Mouse (Mus musculus): ENCODE results near the gene Fam129b.

Gene Fam129b

GRCm38 (mm10) chr2:32966689-32967631 is 91.0 kb downstream of the Fam129b start:
- DNase-seq = peak; percentile 84

- no peak for DNase-seq
Observed at GRCm38 (mm10) chr2:32968024-32968614, 92.2 kb downstream of the Fam129b start.

GRCm38 (mm10) chr2:32969326-32969725 is 93.4 kb downstream of the Fam129b start:
- no peak for DNase-seq

- no peak for DNase-seq
Observed at GRCm38 (mm10) chr2:32971235-32971634, 95.3 kb downstream of the Fam129b start.

GRCm38 (mm10) chr2:32974216-32974615 is 98.3 kb downstream of the Fam129b start:
- DNase-seq = no peak
